Mouse (Mus musculus) olfactory bulb, adult 2 months (tissue): ENCODE results near the gene Pidd1. TPM values are rescaled to one million over a fixed set of nuclear protein-coding genes. Genes with fewer than 3 reads are reported as not detected.
"Not testable (repeated sequence)": the region's sequence is repeated elsewhere in the genome, so short reads cannot be mapped to it uniquely, and the experiment has no call there.

ENCODE experiments used
- H3K27ac ChIP-seq: fragments of 200-500 bp; 2 replicates; pipeline ENCODE4 v1.5.1; 2012; ENCODE audit warnings: low read depth, low read length; ENCODE audit not compliant: insufficient read depth
- H3K4me1 ChIP-seq: fragments of 200-500 bp; 2 replicates; pipeline ENCODE4 v1.6.1; 2012; ENCODE audit warnings: low read length; ENCODE audit not compliant: control insufficient read depth, insufficient read depth
- H3K4me3 ChIP-seq: fragments of 200-500 bp; 2 replicates; pipeline ENCODE4 v1.5.1; 2012; ENCODE audit warnings: mild to moderate bottlenecking, low read depth, low read length, moderate library complexity; ENCODE audit not compliant: insufficient read depth
- CTCF ChIP-seq: fragments of 200-500 bp; IDR thresholded peaks from 2 replicates; pipeline ENCODE4 v1.5.1; 2012; ENCODE audit warnings: low read depth, mild to moderate bottlenecking, low read length, moderate library complexity; ENCODE audit not compliant: insufficient read depth
- POLR2A ChIP-seq: fragments of 200-500 bp; IDR thresholded peaks from 2 replicates; pipeline ENCODE4 v1.6.1; 2012; ENCODE audit warnings: mild to moderate bottlenecking, low read depth, low read length, moderate library complexity; ENCODE audit not compliant: insufficient read depth
- WGBS: fragments of 180-500 bp; shearing (Covaris S2); methylation state at CpG from one replicate; pipeline ENCODE4 v1.1.7; 2018; 5-methylcytosine and 5-hydroxymethylcytosine counted together
- polyA plus RNA-seq: library from polyadenylated mRNA; stranded (reverse); fragments of >200 nt; gene quantifications from 2 replicates; pipeline ENCODE4 v1.2.4, GENCODE M21; 2012; ENCODE audit warnings: low replicate concordance; ENCODE audit not compliant: missing spikeins, insufficient read depth, insufficient read length

Gene Pidd1
- polyA plus RNA-seq, 1 experiment, result not detected

DNA sequence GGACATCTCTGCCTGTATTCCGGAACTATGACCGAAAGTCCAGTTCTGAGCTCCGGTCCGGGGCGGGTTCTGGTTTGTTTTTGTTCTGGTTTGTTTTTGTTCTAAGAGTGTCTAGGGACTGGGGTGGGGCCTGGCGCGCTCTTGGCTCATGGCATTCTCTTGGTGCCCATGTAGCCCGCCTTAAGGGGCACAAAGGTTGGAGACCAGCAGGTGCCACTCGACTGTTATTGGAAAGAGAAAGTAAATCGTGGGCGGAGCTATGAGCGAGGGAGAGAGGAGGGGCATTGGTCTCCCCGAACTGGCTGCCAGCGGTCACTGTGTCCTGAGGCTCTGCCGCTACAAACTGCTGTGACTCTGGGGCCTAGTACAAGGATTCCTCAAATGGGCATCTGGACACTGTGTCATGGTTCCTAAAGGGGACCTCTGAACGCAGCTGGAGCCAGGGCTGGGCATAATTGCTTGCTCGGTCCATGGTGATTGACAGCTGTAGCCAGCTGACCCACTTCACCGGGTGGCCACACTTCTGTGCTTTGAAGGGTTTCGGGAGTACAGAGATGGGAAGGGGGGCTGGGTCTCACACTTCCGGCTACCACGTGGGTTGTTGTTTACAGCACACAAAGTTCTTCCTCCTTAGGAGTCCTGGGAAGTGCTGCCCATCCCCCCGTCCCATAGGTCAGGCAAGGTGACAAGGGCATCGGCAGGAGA is 11.9 kb upstream of the Pidd1 start:
- 2% methylated on average over 23 of the region's 23 CpGs for WGBS
- Histone ChIP-seq H3K4me3 (peak overlapping the region; percentile 78), H3K4me1 (peaks cover 19% of the 10 kb centered on the region), H3K27ac (peak overlapping the region; percentile 24; the same call in 1 of the 2 replicates)
- no peak for TF ChIP-seq CTCF
- TF ChIP-seq POLR2A, result no peak

DNA sequence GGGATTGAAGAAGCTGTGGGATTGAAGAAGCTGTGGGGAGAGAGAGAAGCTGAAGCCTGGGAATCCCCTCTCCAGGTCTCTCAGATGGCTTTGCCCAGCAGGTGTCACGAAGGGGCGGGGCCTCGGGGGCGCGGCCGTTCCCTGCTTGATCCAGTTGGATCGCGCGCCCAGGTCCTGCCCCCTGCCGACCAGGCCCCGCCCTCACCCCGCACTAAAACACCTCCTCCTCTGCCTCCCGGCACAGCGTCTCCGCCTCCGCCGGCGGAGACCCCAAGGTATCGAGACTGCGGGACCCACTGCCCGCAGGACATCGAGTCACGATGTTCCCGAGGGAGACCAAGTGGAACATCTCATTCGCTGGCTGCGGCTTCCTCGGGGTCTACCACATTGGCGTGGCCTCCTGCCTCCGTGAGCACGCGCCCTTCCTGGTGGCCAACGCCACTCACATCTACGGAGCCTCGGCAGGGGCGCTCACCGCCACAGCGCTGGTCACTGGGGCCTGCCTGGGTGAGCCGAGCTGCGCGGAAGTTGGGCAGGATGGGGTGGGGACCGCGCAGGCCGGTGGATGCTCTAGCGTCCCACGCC is 11.2 kb upstream of the Pidd1 start, which contains the start of gene Pnpla2:
Pnpla2 (plus strand) TSS at position 232 of the 585 bp plus-strand sequence.
- WGBS, result 1% methylated on average over 45 of the region's 45 CpGs

DNA sequence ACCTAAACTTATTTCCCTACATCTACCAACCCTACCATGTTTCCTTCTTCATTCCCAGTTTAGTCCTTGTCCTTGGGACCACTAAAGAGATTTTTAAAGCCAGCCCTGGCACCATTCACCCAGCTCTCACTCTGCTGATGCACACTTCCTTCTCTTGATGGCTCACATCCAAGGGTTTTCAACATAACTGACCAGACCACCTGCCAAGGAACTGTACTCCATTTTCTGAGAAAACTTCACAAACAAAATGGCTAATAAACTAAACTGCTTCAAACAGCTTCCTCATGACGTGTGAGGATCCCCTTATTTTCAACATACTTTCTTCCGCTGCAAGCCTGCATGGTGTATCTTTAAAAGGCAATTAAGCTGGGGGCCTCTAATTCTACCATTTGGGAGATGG is 9.8 kb upstream of the Pidd1 start:
- TF ChIP-seq POLR2A (no peak), CTCF (no peak)
- Histone ChIP-seq H3K4me3 (no peak overlapping the region), H3K4me1 (peaks cover 21% of the 10 kb centered on the region), H3K27ac (no peak overlapping the region)
- WGBS, result 72% methylated on average over 2 of the region's 2 CpGs

More for the DNA sequence above, 11.2 kb upstream of the Pidd1 start, which contains the start of gene Pnpla2:
- Histone ChIP-seq H3K27ac (peak within 1 kb of the TSS; percentile 24; the same call in 1 of the 2 replicates), H3K4me1 (peaks cover 19% of the 10 kb centered on the region), H3K4me3 (peak within 1 kb of the TSS; percentile 78)
- TF ChIP-seq CTCF, result no peak
- peak; percentile 73 for TF ChIP-seq POLR2A

DNA sequence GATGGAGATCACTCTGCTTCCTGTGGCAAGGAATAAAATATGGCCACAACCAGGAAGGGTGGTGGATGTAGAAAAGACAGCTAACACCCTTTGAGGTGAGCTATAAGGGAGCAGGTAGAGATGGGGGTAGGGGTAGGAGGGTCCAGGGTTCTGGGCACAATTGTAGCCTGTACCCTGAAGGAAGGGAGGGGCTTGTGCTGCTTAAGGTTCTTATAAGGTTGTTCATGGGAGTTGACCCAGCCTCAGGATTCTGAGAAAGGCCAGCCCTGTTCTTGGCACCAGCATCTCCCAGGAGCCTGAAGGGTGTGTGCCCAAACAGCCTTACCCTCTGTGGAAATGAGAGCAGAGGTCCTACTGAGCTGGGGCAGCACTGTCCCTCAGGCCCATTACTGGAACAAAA is 8.1 kb upstream of the Pidd1 start:
- TF ChIP-seq CTCF (no peak), POLR2A (no peak)
- peaks cover 23% of the 10 kb centered on the region for H3K4me1 ChIP-seq
- no peak overlapping the region for H3K27ac ChIP-seq
- H3K4me3 ChIP-seq, result no peak overlapping the region

DNA sequence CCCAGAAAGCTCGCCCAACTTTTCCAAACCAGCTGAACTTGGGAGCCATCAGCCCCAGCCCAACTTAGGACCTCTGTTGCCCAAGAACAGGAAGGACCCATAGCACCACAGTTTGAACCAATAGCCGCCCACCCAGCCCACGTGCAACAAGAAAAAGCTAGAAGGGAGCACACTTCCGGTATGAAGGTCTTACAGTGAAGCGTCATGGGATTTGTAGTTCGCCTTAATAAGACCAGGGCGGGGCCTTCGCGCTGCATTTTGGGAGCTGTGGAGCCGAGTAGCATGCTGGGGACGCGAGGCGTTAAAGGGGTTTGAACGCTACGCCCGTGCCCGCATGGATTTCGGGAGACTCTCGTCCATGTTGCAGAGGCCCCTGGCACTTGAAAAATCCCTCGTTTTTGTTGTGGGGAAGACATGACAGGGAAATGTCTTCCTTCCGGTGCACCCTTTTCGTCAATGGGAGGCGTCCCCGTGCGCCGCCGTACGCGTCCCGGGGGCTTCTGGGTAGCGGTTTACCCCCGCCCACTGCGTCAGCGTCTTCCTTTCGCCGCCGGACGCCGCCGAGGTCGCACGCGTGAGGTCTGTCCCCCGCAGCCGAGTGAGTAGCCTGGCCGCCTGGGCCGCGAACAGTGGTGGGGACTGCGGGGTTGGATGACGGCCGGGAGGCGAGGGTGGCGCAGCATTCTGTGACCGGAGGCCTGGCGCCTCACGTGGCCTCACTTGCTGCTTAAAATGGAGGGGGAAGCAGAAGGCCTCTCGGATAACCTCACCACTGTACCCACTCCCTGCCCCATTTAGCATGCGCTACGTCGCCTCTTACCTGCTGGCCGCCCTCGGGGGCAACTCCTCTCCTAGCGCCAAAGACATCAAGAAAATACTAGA is 3.5 kb upstream of the Pidd1 start, which contains the start of gene Rplp2:
Rplp2 (plus strand) TSS at position 261 of the 882 bp plus-strand sequence.
- under 1% methylated on average over 63 of the region's 63 CpGs for WGBS
- H3K27ac ChIP-seq, result peak within 1 kb of the TSS; percentile 100
- H3K4me1 ChIP-seq, result peaks cover 8% of the 10 kb centered on the region
- H3K4me3 ChIP-seq, result peak within 1 kb of the TSS; percentile 81
- TF ChIP-seq POLR2A (peak; percentile 88), CTCF (no peak)

DNA sequence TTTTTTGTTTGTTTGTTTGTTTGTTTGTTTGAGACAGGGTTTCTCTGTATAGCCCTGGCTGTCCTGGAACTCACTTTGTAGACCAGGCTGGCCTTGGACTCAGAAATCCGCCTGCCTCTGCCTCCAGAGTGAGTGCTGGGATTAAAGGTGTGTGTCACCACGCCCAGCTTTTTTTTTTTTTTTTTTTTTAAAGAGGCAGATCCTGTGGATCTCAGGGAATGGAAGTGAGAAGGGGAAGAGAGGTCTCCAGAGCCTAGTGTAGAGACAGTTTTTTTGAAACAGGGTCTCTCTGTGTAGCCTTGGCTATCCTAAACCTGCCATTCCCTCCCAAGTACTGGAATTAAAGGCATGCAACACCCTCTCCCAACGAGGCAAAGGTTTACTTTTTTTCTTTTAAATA is 2.5 kb upstream of the Pidd1 start:
- H3K4me3 ChIP-seq, H3K27ac ChIP-seq, H3K4me1 ChIP-seq: not testable (repeated sequence)
- 86% methylated on average over 3 of the region's 3 CpGs for WGBS

DNA sequence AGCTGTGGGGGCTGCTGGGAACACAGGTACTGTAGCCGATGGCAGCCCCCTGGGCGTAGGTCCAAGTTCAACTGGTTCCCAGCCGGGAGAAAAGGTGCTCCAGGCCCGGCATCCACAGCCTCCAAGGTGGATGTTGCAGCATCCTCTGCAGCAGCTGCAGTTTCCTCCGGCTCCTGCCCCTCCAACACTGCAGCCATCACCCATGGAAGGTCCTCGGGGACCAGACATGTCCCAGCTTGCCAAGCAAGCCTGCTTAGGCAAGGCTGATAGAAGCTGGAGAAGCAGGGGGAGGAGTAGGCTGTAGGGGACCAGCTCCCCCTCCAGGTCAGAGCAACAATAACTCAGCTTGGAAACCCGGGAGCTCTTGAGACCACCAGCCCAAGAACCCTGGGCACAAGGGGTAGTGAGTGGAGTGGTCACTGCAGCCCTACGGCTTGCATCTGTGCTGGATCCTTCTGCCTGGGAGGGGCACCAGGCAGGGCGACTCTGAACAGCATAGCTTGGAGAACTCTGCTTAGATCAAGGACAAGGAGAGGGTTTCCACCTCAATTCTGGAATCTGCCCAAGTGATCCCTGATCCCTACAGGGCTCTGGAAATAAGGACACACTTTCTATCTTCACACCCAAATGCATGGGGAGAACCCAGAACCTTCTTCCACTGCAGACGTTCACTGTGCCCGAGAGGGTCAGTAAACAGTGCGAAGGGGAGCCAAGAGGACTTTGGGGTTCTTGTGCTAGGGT is 574 bp downstream of the Pidd1 start:
- peaks cover 7% of the 10 kb centered on the region; the same call in 1 of the 2 replicates for H3K4me1 ChIP-seq
- 19% methylated on average over 12 of the region's 12 CpGs for WGBS
- no peak overlapping the region for H3K27ac ChIP-seq
- no peak for TF ChIP-seq POLR2A
- no peak for TF ChIP-seq CTCF
- 0 out of 2 replicates have a peak overlapping the region, but pooled peaks have one; percentile 12 for H3K4me3 ChIP-seq

DNA sequence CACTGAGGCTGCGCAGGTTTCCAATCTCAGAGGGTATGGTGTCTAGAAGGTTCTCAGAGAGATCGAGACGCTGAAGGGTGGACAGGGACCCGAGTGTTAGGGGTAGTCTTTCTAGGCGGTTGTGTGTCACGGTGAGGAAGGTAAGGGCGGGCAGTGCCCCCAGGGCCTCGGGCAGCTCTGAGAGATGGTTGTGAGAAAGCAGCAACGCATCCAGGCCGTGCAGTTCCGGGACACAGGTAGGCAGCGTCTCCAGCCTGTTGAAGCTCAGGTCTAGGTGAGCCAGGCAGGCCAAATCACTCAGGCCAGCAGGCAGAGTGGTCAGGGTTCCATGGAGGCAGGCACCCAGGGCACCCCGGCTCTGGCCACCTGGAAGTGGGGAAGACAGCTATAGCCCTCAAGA is 1.6 kb downstream of the Pidd1 start:
- TF ChIP-seq POLR2A (no peak), CTCF (no peak)
- Histone ChIP-seq H3K4me1 (peaks cover 7% of the 10 kb centered on the region; the same call in 1 of the 2 replicates), H3K4me3 (no peak overlapping the region), H3K27ac (no peak overlapping the region)
- 94% methylated on average over 13 of the region's 13 CpGs for WGBS

DNA sequence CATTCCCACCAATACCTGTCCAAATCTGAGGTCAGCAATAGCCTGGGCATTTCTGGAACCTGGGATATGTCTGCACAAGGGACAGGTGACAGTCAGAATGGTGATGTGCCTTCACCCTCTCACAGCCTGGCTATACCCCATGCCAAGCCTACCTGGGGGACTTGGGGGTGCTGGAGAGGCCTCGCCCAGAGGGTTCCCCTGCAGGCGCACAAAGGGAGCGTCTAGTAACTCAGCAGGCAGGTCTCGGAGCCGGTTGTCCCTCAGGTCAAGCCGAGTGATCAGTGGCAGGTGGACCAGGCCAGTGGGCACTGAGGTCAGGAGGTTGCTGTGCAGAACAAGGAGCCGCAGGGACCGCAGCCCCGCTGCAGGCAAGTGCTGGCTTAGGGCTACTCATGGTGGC is 2.4 kb downstream of the Pidd1 start:
- H3K4me1 ChIP-seq, result peaks cover 12% of the 10 kb centered on the region
- WGBS, result 95% methylated on average over 9 of the region's 9 CpGs
- no peak overlapping the region for H3K27ac ChIP-seq
- no peak overlapping the region for H3K4me3 ChIP-seq
- no peak for TF ChIP-seq POLR2A
- no peak for TF ChIP-seq CTCF
